Mouse (Mus musculus): Measurements from ENCODE around the gene Bdh1. TPM values are rescaled to one million over a fixed set of nuclear protein-coding genes. Genes with fewer than 3 reads are reported as not detected.
A peak's percentile ranks its signal among the peaks of the same experiment; 100 is the strongest.
"Not testable (repeated sequence)": the region's sequence is repeated elsewhere in the genome, so short reads cannot be mapped to it uniquely, and the experiment has no call there.

The Bdh1 gene
- 6.2 and 7.3 TPM in 2 replicates for polyA plus RNA-seq (2015; fragmentation: Nextera tagmentation; extraction: Ambion mirVana)

DNA sequence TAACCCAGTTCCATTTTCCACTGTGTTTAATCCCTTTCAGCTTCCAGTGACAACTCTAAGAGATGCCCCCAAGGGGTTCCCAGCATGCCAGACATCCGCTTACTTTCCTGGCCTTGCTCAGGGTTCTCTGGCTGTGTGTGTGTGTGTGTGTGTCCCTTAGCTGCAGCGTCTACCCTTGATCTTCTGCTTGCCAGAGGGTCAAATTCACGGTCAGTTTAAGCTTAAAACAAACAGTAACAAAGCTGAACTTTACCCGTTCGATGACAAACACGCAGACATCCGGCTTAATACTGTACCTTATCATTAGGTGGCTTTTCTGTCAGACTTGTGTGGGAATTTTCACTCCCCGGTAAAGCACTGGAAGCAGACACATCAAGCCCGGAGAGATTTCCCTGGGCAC is at the start of gene Bdh1:
TSS of gene Bdh1 (plus strand) at position 281 of the 400 bp plus-strand sequence.
- Histone ChIP-seq H3K27me3 (peaks cover 11% of the 10 kb centered on the region), H3K9me3 (no peaks in the 10 kb centered on the region), H3K4me2 (no peak within 1 kb of the TSS), H3K9ac (no peak within 1 kb of the TSS), H3K27ac (no peak within 1 kb of the TSS), H3K36me3 (no peaks in the 10 kb centered on the region), H3K4me3 (no peak within 1 kb of the TSS), H3K4me1 (no peaks in the 10 kb centered on the region)
- no peak for ATAC-seq (ENCODE audit: borderline replicate concordance, extremely low read depth, low FRiP score, low TSS enrichment)
- 64% methylated on average over 9 of the region's 9 CpGs for WGBS

GRCm38 (mm10) chr16:31372316-31372715 is 49.8 kb upstream of the Bdh1 start:
- H3K27ac ChIP-seq; H3K27me3 ChIP-seq; H3K4me1 ChIP-seq; H3K4me3 ChIP-seq; H3K9ac ChIP-seq; H3K4me2 ChIP-seq; H3K9me3 ChIP-seq; ATAC-seq (ENCODE audit: borderline replicate concordance, extremely low read depth, low FRiP score, low TSS enrichment); H3K36me3 ChIP-seq: not testable (repeated sequence)
- 85% methylated on average over 3 of the region's 3 CpGs for WGBS

GRCm38 (mm10) chr16:31375877-31376582 is 46.0 kb upstream of the Bdh1 start:
- not testable (repeated sequence) for H3K9me3 ChIP-seq; ATAC-seq (ENCODE audit: borderline replicate concordance, extremely low read depth, low FRiP score, low TSS enrichment); H3K36me3 ChIP-seq; H3K4me1 ChIP-seq; H3K9ac ChIP-seq; H3K4me2 ChIP-seq; H3K27me3 ChIP-seq; H3K4me3 ChIP-seq; H3K27ac ChIP-seq
- WGBS, result 80% methylated on average over 4 of the region's 4 CpGs

GRCm38 (mm10) chr16:31388269-31388668 is 33.8 kb upstream of the Bdh1 start:
- not testable (repeated sequence) for H3K4me2 ChIP-seq; H3K27me3 ChIP-seq; H3K27ac ChIP-seq; H3K4me1 ChIP-seq; H3K4me3 ChIP-seq; H3K36me3 ChIP-seq; ATAC-seq (ENCODE audit: borderline replicate concordance, extremely low read depth, low FRiP score, low TSS enrichment); H3K9me3 ChIP-seq; H3K9ac ChIP-seq
- WGBS, result 87% methylated on average over 3 of the region's 3 CpGs

DNA sequence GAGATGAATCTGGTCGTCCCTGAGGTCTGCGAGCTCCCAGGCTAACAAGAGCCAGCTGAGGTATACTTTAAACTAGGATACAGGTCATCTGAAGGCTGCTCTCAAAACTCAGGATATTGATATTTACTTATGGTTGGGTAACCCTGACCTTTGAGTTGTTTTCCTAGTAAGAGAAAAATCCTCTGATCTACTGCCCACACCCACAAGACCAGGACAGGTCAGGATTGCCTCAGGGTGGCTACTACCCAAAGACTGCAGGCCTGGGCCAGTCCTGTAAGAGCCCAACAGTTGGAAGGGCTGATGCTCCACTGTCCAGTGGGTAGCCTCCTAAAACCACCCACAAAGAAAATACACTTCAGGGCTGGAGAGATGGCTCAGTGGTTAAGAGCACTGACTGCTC is 22.8 kb upstream of the Bdh1 start:
- no peak overlapping the region for H3K9ac ChIP-seq
- no peak overlapping the region for H3K4me3 ChIP-seq
- no peak for ATAC-seq (ENCODE audit: borderline replicate concordance, extremely low read depth, low FRiP score, low TSS enrichment)
- no peak overlapping the region for H3K27ac ChIP-seq
- 63% methylated on average over 2 of the region's 2 CpGs for WGBS
- H3K9me3 ChIP-seq, result no peaks in the 10 kb centered on the region; the same call in 1 of the 2 replicates
- H3K4me2 ChIP-seq, result no peak overlapping the region
- no peaks in the 10 kb centered on the region for H3K27me3 ChIP-seq
- no peaks in the 10 kb centered on the region for H3K4me1 ChIP-seq
- H3K36me3 ChIP-seq, result no peaks in the 10 kb centered on the region

- Histone ChIP-seq H3K9me3 (no peaks in the 10 kb centered on the region; the same call in 1 of the 2 replicates), H3K4me2 (no peak overlapping the region), H3K27me3 (no peaks in the 10 kb centered on the region), H3K27ac (no peak overlapping the region), H3K9ac (no peak overlapping the region), H3K4me1 (no peaks in the 10 kb centered on the region), H3K4me3 (no peak overlapping the region), H3K36me3 (no peaks in the 10 kb centered on the region)
- WGBS, result 84% methylated on average over 11 of the region's 11 CpGs
- ATAC-seq (ENCODE audit: borderline replicate concordance, extremely low read depth, low FRiP score, low TSS enrichment), result no peak
These were observed 21.0 kb upstream of the Bdh1 start for GRCm38 (mm10) chr16:31400908-31401692.

DNA sequence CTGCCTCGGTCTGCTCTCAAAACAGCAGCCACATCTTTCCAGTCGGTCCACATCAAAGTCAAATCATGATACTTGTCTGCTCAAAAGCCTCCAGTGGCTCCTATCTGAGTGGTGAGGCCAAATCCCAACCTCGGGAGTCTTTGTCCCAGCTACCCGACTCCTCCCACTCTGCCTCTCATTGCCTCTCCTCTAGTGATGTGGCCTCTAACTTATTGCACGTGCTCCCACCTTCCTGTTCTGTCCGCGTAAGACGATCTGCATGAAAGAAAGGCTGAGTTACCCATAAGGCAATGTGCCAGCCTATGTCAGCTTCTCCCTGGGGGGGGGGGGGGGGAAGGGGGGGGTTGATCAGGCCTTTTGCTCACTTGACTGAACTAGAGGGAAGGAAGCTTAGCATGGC is 20.0 kb upstream of the Bdh1 start:
- WGBS, result 36% methylated on average over 8 of the region's 8 CpGs
- Histone ChIP-seq H3K36me3 (no peaks in the 10 kb centered on the region), H3K9me3 (no peaks in the 10 kb centered on the region; the same call in 1 of the 2 replicates), H3K4me1 (no peaks in the 10 kb centered on the region), H3K4me2 (no peak overlapping the region), H3K27ac (no peak overlapping the region), H3K27me3 (no peaks in the 10 kb centered on the region), H3K9ac (no peak overlapping the region), H3K4me3 (no peak overlapping the region)
- no peak for ATAC-seq (ENCODE audit: borderline replicate concordance, extremely low read depth, low FRiP score, low TSS enrichment)

GRCm38 (mm10) chr16:31403971-31404370 is 18.1 kb upstream of the Bdh1 start:
- Histone ChIP-seq H3K27me3 (no peaks in the 10 kb centered on the region), H3K4me2 (no peak overlapping the region), H3K9me3 (no peaks in the 10 kb centered on the region), H3K36me3 (no peaks in the 10 kb centered on the region), H3K27ac (no peak overlapping the region), H3K4me3 (no peak overlapping the region), H3K4me1 (no peaks in the 10 kb centered on the region), H3K9ac (no peak overlapping the region)
- WGBS, result 71% methylated on average over 4 of the region's 4 CpGs
- ATAC-seq (ENCODE audit: borderline replicate concordance, extremely low read depth, low FRiP score, low TSS enrichment), result no peak

- WGBS, result 41% methylated on average over 1 of the region's 1 CpGs
- Histone ChIP-seq H3K9ac (no peak overlapping the region), H3K4me1 (no peaks in the 10 kb centered on the region), H3K36me3 (no peaks in the 10 kb centered on the region), H3K27ac (no peak overlapping the region), H3K27me3 (no peaks in the 10 kb centered on the region), H3K9me3 (no peaks in the 10 kb centered on the region), H3K4me3 (no peak overlapping the region), H3K4me2 (no peak overlapping the region)
- ATAC-seq (ENCODE audit: borderline replicate concordance, extremely low read depth, low FRiP score, low TSS enrichment), result no peak
These were observed 17.0 kb upstream of the Bdh1 start for GRCm38 (mm10) chr16:31405040-31405439.

DNA sequence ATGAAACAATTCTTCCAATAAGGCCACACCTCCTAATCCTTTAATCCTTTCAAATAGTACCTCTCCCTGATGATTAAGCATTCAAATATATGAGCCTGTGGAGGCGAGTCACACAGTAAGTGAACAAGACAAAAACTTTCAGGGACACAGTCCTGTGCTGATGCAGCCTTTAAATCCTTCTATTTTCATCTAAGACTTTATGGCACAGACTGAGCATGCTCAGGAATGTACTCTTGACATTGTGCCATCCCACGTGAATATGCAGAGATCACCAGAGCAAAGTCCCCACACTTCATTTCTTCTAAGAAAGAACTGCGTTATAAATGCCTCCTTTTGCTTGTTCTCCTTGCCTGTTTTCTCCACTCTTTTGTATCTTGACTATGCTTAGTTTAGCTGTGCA is 14.2 kb upstream of the Bdh1 start:
- no peaks in the 10 kb centered on the region for H3K9me3 ChIP-seq
- H3K27ac ChIP-seq, result no peak overlapping the region
- H3K4me1 ChIP-seq, result no peaks in the 10 kb centered on the region
- no peak for ATAC-seq (ENCODE audit: borderline replicate concordance, extremely low read depth, low FRiP score, low TSS enrichment)
- no peak overlapping the region for H3K9ac ChIP-seq
- H3K4me2 ChIP-seq, result no peak overlapping the region
- WGBS, result 75% methylated on average over 3 of the region's 3 CpGs
- no peak overlapping the region for H3K4me3 ChIP-seq
- H3K36me3 ChIP-seq, result no peaks in the 10 kb centered on the region
- no peaks in the 10 kb centered on the region for H3K27me3 ChIP-seq

- no peaks in the 10 kb centered on the region for H3K4me1 ChIP-seq
- 63% methylated on average over 4 of the region's 4 CpGs for WGBS
- H3K27ac ChIP-seq, result no peak overlapping the region
- H3K4me2 ChIP-seq, result no peak overlapping the region
- H3K36me3 ChIP-seq, result no peaks in the 10 kb centered on the region
- no peaks in the 10 kb centered on the region for H3K9me3 ChIP-seq
- no peak for ATAC-seq (ENCODE audit: borderline replicate concordance, extremely low read depth, low FRiP score, low TSS enrichment)
- H3K27me3 ChIP-seq, result no peaks in the 10 kb centered on the region
- H3K9ac ChIP-seq, result no peak overlapping the region
- no peak overlapping the region for H3K4me3 ChIP-seq
These were observed 11.1 kb upstream of the Bdh1 start for GRCm38 (mm10) chr16:31410969-31411368.

GRCm38 (mm10) chr16:31412321-31412720 is 9.8 kb upstream of the Bdh1 start:
- Histone ChIP-seq H3K27ac (no peak overlapping the region), H3K9me3 (no peaks in the 10 kb centered on the region), H3K36me3 (no peaks in the 10 kb centered on the region), H3K4me1 (no peaks in the 10 kb centered on the region), H3K27me3 (no peaks in the 10 kb centered on the region), H3K9ac (no peak overlapping the region), H3K4me2 (peak overlapping the region; percentile 13; the same call in 1 of the 2 replicates), H3K4me3 (no peak overlapping the region)
- 51% methylated on average over 14 of the region's 14 CpGs for WGBS
- peak; percentile 55; the same call in 1 of the 2 replicates for ATAC-seq (ENCODE audit: borderline replicate concordance, extremely low read depth, low FRiP score, low TSS enrichment)
